Mouse (Mus musculus) urinary bladder, postnatal 36 days (tissue): Measurements from ENCODE around the gene Slain1.

Experiments
- DNase-seq, 2 experiments: peaks; one replicate each; pipeline ENCODE4 v3.0.0; 2022; ENCODE audit warnings: low spot score in 2 of 2, mixed read lengths in 1 of 2

Gene Slain1

GRCm38 (mm10) chr14:103666347-103666954 is 16.4 kb downstream of the Slain1 start:
- DNase-seq: no peak

DNA sequence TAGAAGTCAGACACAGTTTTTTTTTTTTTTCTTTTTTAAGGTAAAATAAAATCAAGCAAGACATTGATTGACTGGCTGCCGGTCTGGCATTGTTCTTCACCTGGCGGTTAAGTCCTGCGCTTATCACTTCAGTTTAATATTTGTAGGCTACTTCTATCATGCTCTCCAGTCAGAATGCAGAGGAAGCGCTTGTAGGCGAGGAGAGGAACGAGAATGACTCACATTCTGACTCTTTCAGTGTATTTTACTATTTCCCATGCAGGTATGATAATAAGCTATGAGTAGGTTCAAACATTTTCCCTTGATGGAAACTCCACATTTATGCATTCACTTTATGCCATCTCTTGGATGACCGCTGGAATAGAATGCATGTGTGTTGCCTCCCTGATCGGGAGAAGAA is 17.0 kb downstream of the Slain1 start:
- DNase-seq: no peak

DNA sequence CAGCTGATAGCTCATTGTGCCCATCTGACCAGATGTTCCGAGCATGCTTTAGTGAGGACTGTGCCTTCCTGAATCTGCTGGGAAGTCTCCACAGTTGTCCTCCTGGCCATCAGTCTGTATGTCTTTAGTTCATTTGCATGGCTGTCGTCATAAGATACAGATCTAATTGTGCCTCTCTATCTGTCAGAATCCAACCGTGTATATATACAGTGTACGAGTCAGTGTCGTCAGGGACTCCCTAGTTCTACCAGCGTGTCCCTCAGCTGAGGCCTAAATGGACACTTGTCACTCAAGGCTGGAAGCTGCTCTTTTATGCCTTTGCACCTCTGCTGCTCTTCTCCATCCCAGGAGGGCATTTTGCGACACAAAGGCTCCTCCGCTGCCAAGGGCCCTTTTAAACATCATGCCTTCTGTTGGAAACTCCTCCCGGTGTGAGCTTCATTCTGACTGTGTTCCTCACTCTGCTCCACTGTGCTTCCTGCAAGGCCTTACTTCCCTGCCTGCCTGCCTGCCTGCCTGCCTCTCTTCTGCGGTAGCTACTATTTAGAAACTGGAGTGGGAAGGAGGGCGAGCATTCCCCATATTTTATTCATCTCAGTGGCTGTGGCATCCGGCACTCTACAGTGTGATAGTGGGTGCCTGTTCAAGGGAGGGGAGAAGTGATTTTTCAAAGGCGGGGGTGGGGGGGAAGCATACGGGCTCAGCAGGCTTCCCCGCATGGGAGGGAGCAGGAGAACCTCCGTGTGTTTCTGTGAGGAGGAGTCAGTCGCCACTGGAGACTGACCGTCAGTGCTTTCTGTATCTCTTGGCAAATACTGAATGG is 29.6 kb downstream of the Slain1 start:
- DNase-seq: no peak

DNA sequence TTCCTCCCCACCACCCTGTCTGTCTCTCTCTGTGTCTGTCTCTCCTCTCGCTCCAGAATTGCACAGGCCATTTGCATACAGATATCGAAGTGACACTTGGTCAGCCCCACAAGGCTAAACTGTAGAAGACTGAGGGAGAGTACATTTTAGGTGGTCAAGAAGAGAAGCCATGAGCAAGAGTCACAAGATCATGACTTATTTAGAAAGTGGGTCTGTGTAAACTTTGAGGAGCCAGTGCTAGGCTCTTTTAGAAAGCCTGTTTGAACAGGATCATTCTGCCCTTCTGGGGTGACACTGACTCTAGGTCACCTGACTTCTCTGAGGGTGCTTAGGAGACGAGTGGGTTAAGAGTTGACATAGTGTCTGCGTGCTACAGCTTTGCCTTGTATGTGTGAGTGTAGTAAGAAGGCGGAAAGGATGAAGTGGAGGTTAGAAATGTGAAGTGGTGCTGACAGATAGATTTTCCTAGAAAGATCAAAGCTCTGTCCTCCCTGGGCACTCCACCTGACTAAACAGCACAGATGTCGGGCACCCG is 30.3 kb downstream of the Slain1 start:
- DNase-seq: no peak

GRCm38 (mm10) chr14:103682633-103683390 is 32.8 kb downstream of the Slain1 start:
- DNase-seq: no peak

DNA sequence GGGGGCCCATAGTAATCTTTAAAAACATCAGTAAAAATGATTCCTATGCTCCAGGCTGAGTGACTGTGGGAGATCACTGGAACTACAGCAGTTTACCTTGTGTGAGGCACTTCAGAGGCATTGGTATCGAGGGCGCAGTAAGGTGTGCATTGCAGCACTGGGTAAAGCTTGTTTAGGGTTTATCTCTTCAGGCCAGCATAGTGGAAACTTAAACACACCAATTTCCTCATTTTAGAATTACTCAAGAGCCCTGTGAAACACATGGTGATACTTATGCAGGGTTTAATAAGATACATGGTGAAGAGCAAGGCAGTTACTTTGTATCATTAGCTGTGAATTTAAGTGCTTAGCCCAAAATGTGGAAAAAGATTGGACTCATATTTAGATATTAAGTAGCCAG is 37.0 kb downstream of the Slain1 start:
- no peak for DNase-seq

DNA sequence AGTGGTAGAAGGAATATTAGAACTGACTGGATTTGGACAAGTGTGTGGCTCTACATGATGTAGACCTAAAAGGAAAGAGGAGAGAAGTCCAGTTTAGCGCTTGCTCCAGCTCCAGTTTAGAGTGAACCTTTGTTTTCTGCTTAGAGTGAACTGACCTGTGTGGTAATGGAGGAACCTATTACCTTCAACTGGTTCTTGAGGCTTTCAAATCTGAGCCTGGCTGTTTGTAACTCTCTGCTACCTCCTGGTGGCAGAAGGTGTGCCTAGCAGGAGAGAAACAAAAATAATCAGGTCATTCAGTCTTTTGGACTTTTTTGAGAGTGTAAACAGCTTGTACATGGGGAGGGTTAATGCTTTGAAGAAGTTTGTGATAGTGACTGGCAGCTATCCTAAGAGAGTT is 44.3 kb downstream of the Slain1 start:
- DNase-seq: peak; percentile 29 to 30

DNA sequence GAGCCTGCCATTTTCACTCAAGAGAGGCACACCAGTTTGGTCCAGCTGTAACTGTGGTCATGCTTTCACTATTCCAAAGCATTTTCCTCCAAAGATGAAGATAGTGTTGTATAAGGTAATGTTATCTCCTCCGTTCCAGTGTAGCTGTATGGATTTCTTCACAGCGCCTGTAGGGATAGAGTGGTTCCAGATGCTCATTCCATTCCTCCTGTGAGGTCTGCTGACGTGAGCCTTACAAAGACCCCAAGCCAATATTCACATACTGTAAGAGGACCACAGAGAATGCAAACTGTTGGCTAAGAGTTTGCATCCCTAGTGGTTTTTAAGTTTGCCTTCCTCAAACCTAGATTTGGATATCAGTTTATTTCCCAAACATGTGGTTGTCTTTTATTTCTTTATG is 45.6 kb downstream of the Slain1 start:
- DNase-seq: no peak

GRCm38 (mm10) chr14:103697101-103697500 is 47.1 kb downstream of the Slain1 start:
- DNase-seq: no peak

- DNase-seq: no peak
These were observed 49.3 kb downstream of the Slain1 start for GRCm38 (mm10) chr14:103699308-103699707.

DNA sequence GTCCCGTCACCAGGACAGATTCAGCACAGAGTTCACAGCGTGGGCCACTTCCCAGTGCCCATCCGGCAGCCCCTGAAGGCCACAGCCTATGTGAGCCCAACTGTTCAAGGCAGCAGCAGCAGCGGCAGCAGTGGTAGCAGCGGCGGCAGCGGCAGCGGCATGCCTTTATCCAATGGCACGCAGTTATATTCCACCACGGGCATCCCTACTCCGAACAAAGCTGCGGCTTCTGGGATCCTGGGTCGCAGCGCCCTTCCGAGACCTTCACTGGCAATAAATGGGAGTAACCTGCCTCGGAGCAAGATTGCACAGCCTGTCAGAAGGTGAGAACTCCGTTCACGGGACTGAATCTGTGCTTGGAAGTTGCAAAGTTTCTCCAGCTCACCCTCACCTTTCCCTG is 52.5 kb downstream of the Slain1 start:
- DNase-seq: no peak

DNA sequence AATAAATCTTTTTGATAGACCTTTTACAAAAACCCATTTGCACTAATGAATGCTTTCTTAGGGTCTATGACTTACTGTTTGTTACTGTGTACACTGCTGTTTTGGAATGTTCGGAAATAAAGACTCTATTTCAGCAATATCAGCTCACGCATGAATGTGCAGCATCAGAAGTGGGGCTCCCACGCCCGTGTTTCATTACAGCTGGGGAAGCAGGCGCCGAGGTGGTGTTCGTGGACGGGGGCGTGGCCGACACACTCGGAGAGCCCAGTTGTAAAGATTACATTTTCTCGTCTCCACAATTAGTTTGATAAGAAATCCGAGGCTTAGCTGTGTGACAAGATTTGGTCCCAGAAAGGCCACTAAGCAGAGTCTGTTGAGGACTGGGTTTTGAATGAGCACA is 54.7 kb downstream of the Slain1 start:
- no peak for DNase-seq

DNA sequence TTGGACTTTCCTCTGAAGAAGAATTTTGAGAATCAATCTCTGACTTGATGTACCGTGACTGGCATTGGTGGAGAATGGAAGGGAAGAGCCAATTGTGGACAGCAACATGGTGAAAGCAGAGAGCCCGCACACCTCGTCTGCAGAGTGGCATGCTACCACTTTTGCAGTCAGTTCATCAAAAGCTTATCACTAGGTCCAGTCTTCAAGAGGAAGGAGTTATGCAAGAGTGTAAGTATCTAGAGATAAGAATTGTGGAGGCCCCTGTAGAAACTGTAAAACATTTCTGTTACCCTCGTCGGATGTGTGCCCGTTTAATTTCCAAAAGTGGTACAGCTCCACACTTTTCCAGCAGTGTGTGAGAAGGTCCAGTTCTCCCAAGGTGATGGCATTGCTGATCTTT is 56.3 kb downstream of the Slain1 start:
- DNase-seq: no peak

- no peak for DNase-seq
These were observed 58.6 kb downstream of the Slain1 start for GRCm38 (mm10) chr14:103708601-103709000.

GRCm38 (mm10) chr14:103709261-103709660 is 59.2 kb downstream of the Slain1 start:
- no peak for DNase-seq

DNA sequence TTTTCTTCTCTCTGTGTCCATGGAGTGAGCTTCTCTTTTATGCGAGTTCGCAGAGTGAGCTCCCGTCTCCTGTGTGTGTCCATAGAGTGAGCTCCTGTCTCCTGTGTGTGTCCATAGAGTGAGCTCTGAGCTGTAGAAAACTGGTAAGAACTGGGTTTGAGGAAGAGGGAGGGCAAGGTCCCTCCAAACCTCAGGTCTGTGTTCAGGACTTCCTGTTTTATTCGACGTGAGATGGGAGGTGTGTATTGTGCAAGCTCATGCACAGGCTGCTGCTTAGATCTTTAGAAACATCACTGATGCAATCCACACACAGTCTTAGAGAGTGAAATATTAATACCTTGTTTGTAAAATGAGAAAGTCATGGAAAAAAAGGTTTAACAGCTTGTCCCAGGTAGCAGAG is 63.0 kb downstream of the Slain1 start:
- DNase-seq: no peak

DNA sequence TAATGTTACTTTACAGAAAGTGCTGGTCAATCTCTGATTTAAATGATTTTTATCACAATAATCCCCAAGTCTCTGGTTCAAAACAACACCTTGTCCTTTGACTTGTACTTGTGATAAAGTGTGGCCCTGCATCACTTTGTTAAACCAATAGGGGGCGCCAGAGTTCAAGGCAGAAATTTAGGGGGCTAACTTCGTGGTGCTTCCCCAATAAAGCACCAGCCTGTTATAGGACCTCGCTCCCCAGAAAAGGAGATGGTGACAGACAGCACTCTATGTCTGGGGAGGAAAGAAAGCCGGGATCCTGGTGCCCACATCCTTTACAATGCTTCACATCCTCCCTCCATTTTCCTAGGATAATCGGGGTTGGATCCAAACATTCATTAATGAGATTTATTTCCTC is 67.5 kb downstream of the Slain1 start:
- DNase-seq: no peak

GRCm38 (mm10) chr14:103717979-103718378 is 68.0 kb downstream of the Slain1 start:
- DNase-seq: no peak

DNA sequence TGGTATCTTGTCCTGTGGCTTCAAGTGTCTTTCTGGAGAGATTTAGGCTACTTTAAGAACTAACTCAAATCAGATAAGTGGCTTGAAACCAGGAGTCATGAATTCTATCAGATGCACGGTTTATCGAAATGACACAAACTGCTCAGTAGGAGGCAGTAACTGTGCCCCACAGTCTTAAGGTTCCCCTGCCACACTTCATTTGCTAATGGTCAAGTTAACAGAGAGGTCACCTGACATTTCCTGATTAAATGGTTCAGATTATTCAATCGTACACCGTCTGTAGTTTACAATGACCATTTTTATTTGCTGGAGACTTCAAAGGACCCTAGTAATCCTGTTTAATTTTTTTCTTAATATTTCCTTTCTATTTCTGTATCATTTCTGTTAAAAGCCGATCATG is 68.4 kb downstream of the Slain1 start:
- DNase-seq: no peak

DNA sequence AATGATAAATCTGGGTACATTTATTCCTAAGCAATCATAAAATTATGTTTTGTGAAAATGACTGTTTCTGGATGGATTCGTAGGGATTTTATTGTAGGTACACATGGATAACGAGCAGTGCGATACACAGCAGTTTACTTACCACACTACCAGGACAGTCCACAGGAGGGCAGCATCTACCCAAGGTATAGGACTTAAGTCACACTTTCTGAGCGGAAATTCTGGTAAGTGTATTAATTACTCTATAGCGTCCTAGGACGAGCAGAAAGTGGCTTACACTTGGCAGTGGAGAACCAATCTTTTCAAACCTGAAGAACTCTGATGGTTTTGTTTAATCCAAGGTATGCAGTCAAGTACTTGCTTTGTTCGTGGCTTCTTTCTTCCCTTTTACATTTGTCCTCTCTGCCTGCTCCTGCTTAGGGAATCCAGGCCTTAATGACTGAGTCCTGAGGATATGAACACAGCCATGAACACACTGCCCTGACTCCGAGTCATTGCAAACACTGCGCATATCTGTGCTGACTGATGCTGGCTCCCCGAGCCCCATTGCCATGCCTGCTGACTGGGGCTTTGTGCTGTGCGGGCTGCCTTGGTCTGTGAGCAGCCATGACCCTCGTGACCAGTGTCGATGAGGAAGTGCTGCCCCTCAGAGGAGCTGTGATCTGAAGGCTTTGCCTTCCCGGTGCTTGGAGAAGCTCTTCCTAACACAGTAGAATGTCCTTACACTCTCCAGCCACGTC is 69.0 kb downstream of the Slain1 start:
- peak; percentile 76 to 80 for DNase-seq

- no peak for DNase-seq
These were observed 70.1 kb downstream of the Slain1 start for GRCm38 (mm10) chr14:103720163-103720562.
